Mouse (Mus musculus) lung, embryonic 14.5 days (tissue): ENCODE measurements around the gene Phip. TPM values are rescaled to one million over a fixed set of nuclear protein-coding genes. Genes with fewer than 3 reads are reported as not detected.

Experiments used
- ATAC-seq: fragments of 200-750 bp; cut with Nextera tagmentation; 2 replicates; pipeline ENCODE4 v1.8.0; 2017; ENCODE audit warnings: mild to moderate bottlenecking, moderate TSS enrichment, moderate library complexity; ENCODE audit not compliant: insufficient read depth
- DNase-seq: peaks from one replicate; pipeline ENCODE4 v3.0.0-alpha.2; 2015
- H3K27ac ChIP-seq: fragments of 300-500 bp; sonication (generic); 2 replicates; pipeline ENCODE4 v1.5.1; 2014; ENCODE audit warnings: low read depth, mild to moderate bottlenecking, moderate library complexity
- H3K27me3 ChIP-seq: fragments of 300-500 bp; sonication (generic); 2 replicates; pipeline ENCODE4 v1.6.1; 2014; ENCODE audit warnings: low read length, control low read depth; ENCODE audit not compliant: insufficient read depth
- H3K36me3 ChIP-seq: fragments of 300-500 bp; sonication (generic); 2 replicates; pipeline ENCODE4 v1.6.1; 2014; ENCODE audit warnings: control low read depth; ENCODE audit not compliant: insufficient read depth
- H3K4me1 ChIP-seq: fragments of 300-500 bp; sonication (generic); 2 replicates; pipeline ENCODE4 v1.6.1; 2014; ENCODE audit warnings: antibody characterized with exemption, control low read depth; ENCODE audit not compliant: insufficient read depth
- H3K4me2 ChIP-seq: fragments of 300-500 bp; sonication (generic); 2 replicates; pipeline ENCODE4 v1.6.1; 2014; ENCODE audit warnings: mild to moderate bottlenecking
- H3K4me3 ChIP-seq: fragments of 300-500 bp; sonication (generic); 2 replicates; pipeline ENCODE4 v1.5.1; 2014; ENCODE audit warnings: low read depth, low read length
- H3K9ac ChIP-seq: fragments of 300-500 bp; sonication (generic); 2 replicates; pipeline ENCODE4 v1.6.1; 2014
- H3K9me3 ChIP-seq: fragments of 300-500 bp; sonication (generic); 2 replicates; pipeline ENCODE4 v1.6.1; 2016; ENCODE audit warnings: low read depth, low read length, control low read depth
- CTCF ChIP-seq: IDR thresholded peaks from 2 replicates; pipeline ENCODE4 v1.5.1; 2016; ENCODE audit warnings: antibody characterized with exemption, low read depth
- WGBS: fragments of 180-500 bp; shearing (Covaris S2); extraction: QIAGEN DNeasy Blood & Tissue Kit; methylation state at CpG from one replicate; pipeline ENCODE4 v1.1.7; 2014; 5-methylcytosine and 5-hydroxymethylcytosine counted together
- polyA plus RNA-seq: library from polyadenylated mRNA; unstranded; fragments of >200 nt; fragmentation: Nextera tagmentation; extraction: Ambion mirVana; gene quantifications from 2 replicates; pipeline ENCODE4 v1.2.1, GENCODE M21; 2014

Phip gene
- polyA plus RNA-seq, 1 experiment from 2014 or later = 89.4 TPM

- Histone ChIP-seq H3K27me3 (no peaks in the 10 kb centered on the region), H3K4me3 (no peak overlapping the region), H3K4me2 (no peak overlapping the region), H3K36me3 (no peaks in the 10 kb centered on the region), H3K27ac (no peak overlapping the region), H3K9ac (no peak overlapping the region), H3K4me1 (no peaks in the 10 kb centered on the region), H3K9me3 (no peaks in the 10 kb centered on the region)
- DNase-seq = peak; percentile 62
- 45% methylated on average over 2 of the region's 2 CpGs for WGBS
- TF ChIP-seq CTCF = peak; percentile 63
- peak; percentile 35; the same call in 1 of the 2 replicates for ATAC-seq
Measured at GRCm38 (mm10) chr9:82854040-82854439, 121.3 kb downstream of the Phip start.

- no peak overlapping the region for H3K9ac ChIP-seq
- 91% methylated on average over 4 of the region's 4 CpGs for WGBS
Measured at GRCm38 (mm10) chr9:82842671-82843070, 132.6 kb downstream of the Phip start.

GRCm38 (mm10) chr9:82835921-82836320 is 139.4 kb downstream of the Phip start:
- Histone ChIP-seq H3K4me1 (no peaks in the 10 kb centered on the region), H3K27ac (no peak overlapping the region), H3K4me2 (no peak overlapping the region), H3K9me3 (no peaks in the 10 kb centered on the region), H3K9ac (no peak overlapping the region), H3K27me3 (no peaks in the 10 kb centered on the region), H3K36me3 (peaks cover 13% of the 10 kb centered on the region; the same call in 1 of the 2 replicates), H3K4me3 (no peak overlapping the region)
- DNase-seq (no peak), ATAC-seq (no peak)
- TF ChIP-seq CTCF = no peak
- 68% methylated on average over 6 of the region's 6 CpGs for WGBS

More at GRCm38 (mm10) chr9:82842671-82843070, 132.6 kb downstream of the Phip start:
- Histone ChIP-seq H3K4me3 (no peak overlapping the region), H3K4me2 (no peak overlapping the region), H3K36me3 (peaks cover 18% of the 10 kb centered on the region; the same call in 1 of the 2 replicates), H3K27me3 (no peaks in the 10 kb centered on the region), H3K4me1 (no peaks in the 10 kb centered on the region), H3K9me3 (no peaks in the 10 kb centered on the region), H3K27ac (no peak overlapping the region)
- no peak for DNase-seq
- ATAC-seq = no peak
- TF ChIP-seq CTCF = no peak

GRCm38 (mm10) chr9:82831891-82832290 is 143.4 kb downstream of the Phip start:
- ATAC-seq = no peak
- WGBS = 34% methylated on average over 4 of the region's 4 CpGs

GRCm38 (mm10) chr9:82829693-82830430 is 145.5 kb downstream of the Phip start:
- H3K4me3 ChIP-seq = peak overlapping the region; percentile 76
- DNase-seq (peak; percentile 95), ATAC-seq (peak; percentile 94)
- H3K27me3 ChIP-seq = no peaks in the 10 kb centered on the region
- peak overlapping the region; percentile 71 for H3K9ac ChIP-seq
- H3K36me3 ChIP-seq = no peaks in the 10 kb centered on the region
- WGBS = under 1% methylated on average over 65 of the region's 65 CpGs
- peak overlapping the region; percentile 81 for H3K27ac ChIP-seq
- no peaks in the 10 kb centered on the region for H3K4me1 ChIP-seq
- H3K4me2 ChIP-seq = peak overlapping the region; percentile 83
- H3K9me3 ChIP-seq = no peaks in the 10 kb centered on the region
- no peak for TF ChIP-seq CTCF

More at GRCm38 (mm10) chr9:82831891-82832290, 143.4 kb downstream of the Phip start:
- Histone ChIP-seq H3K4me2 (no peak overlapping the region), H3K9me3 (no peaks in the 10 kb centered on the region), H3K27ac (no peak overlapping the region), H3K27me3 (no peaks in the 10 kb centered on the region), H3K4me1 (no peaks in the 10 kb centered on the region), H3K36me3 (no peaks in the 10 kb centered on the region), H3K9ac (no peak overlapping the region), H3K4me3 (no peak overlapping the region)
- DNase-seq = no peak
- TF ChIP-seq CTCF = no peak

- H3K36me3 ChIP-seq = no peaks in the 10 kb centered on the region
- H3K4me1 ChIP-seq = no peaks in the 10 kb centered on the region
- H3K9ac ChIP-seq = peak within 1 kb of the TSS; percentile 71
- DNase-seq (peak; percentile 29), ATAC-seq (peak; percentile 38)
- H3K4me2 ChIP-seq = peak within 1 kb of the TSS; percentile 83
- H3K4me3 ChIP-seq = peak within 1 kb of the TSS; percentile 76
- H3K27ac ChIP-seq = peak within 1 kb of the TSS; percentile 81
- no peak for TF ChIP-seq CTCF
- 9% methylated on average over 20 of the region's 20 CpGs for WGBS
- H3K9me3 ChIP-seq = no peaks in the 10 kb centered on the region
- no peaks in the 10 kb centered on the region for H3K27me3 ChIP-seq
Measured at GRCm38 (mm10) chr9:82829007-82829689, 146.2 kb downstream of the Phip start, which contains the start of gene Irak1bp1. Gene Irak1bp1 (plus strand): TSS chr9:82829540.

GRCm38 (mm10) chr9:82826426-82826825 is 148.9 kb downstream of the Phip start:
- no peaks in the 10 kb centered on the region for H3K27me3 ChIP-seq
- H3K36me3 ChIP-seq = no peaks in the 10 kb centered on the region
- no peak overlapping the region for H3K27ac ChIP-seq
- ATAC-seq (no peak), DNase-seq (no peak)
- H3K4me2 ChIP-seq = no peak overlapping the region
- no peak overlapping the region for H3K9ac ChIP-seq
- 92% methylated on average over 6 of the region's 6 CpGs for WGBS
- no peaks in the 10 kb centered on the region for H3K9me3 ChIP-seq
- H3K4me1 ChIP-seq = no peaks in the 10 kb centered on the region
- TF ChIP-seq CTCF = no peak
- H3K4me3 ChIP-seq = no peak overlapping the region

Other genes with a start within 250 kb of the Phip start
- gene Irak1bp1, start 146.0 kb downstream of the Phip start, polyA plus RNA-seq = 24.9 and 26.6 TPM in 2 replicates
- 93.9 and 97.3 TPM in 2 replicates for gene Hmgn3, start 171.2 kb upstream of the Phip start, polyA plus RNA-seq